12 mouse cellular contexts compared by ENCODE assay signal in the genomic region with DNA sequence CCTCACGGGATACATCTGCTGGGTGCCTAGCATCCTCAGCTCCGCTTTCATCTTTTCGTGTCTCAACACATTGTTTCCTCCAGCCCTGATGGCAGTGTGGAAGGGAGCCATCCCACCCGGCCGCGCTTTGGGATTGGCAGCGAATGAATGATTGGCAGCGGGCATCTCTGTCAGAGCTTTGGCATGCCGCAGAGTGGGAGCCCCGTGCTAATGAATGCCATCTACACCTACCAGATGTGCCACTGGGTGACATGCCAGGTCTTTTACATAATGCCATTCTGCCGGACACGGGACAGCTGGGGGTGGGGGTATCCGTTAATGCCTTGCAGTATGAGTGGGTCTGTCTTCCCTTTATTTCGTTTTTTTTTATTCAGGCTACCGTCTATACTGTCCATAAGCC. TPM values are rescaled to one million over a fixed set of nuclear protein-coding genes. Genes with fewer than 3 reads are reported as not detected.
DNase-seq lines count a peak whose midpoint lies in the region; ATAC-seq and TF ChIP-seq lines count a peak whose summit lies in the region.
"Had no signal": no experiment of that assay in that cellular context is flagged by ENCODE, and none has a peak within 500 bp of the region (broad histone marks: within the 10 kb centered on the region; RNA-seq: fewer than 3 reads in every experiment).

No protein-coding gene starts in this region.

- no peak for DNase-seq in heart, embryonic 10.5 days (ENCODE audit: low spot score)
- DNase-seq in heart, postnatal 4 days: no peak
- DNase-seq in right cerebral cortex, postnatal 10 days (ENCODE audit: low spot score in 2 of 2): peak; percentile 42 to 56
- no peak for DNase-seq in right cerebral cortex, postnatal 14 days
- peak; percentile 74 for DNase-seq in hindbrain, postnatal 0 days (ENCODE audit: low spot score)
- no peak for DNase-seq in T-cell, adult 2 months (ENCODE audit: low spot score)
- DNase-seq in left cerebral cortex, adult 9 months (ENCODE audit: low spot score in 2 of 2): no peak
- DNase-seq: adrenal gland, adult 2 months had no signal

- H3K9ac ChIP-seq in hindbrain, postnatal 0 days (replicated peaks; ENCODE audit: low read length): no peak overlapping the region
- H3K9ac ChIP-seq: liver, embryonic 14.5 days; stomach, embryonic 15.5 days had no signal

- H3K27me3 ChIP-seq in heart, embryonic 10.5 days (ENCODE audit: insufficient read depth, poor library complexity, severe bottlenecking): peaks cover 64% of the 10 kb centered on the region
- H3K27me3 ChIP-seq in hindbrain, postnatal 0 days (ENCODE audit: insufficient read depth, low read length): peaks cover 5% of the 10 kb centered on the region; the same call in 1 of the 2 replicates
- H3K27me3 ChIP-seq: CH12.LX had no signal

- TF ChIP-seq CTCF in hindbrain, postnatal 0 days (IDR thresholded peaks at IDR 0.05; ENCODE audit: low read depth): no peak

- no peaks in the 10 kb centered on the region for H3K36me3 ChIP-seq in heart, embryonic 10.5 days
- no peaks in the 10 kb centered on the region for H3K36me3 ChIP-seq in hindbrain, postnatal 0 days (ENCODE audit: insufficient read depth, low read length)
- H3K36me3 ChIP-seq: stomach, embryonic 15.5 days had no signal

- no peak overlapping the region for H3K27ac ChIP-seq in heart, embryonic 10.5 days
- H3K27ac ChIP-seq in hindbrain, postnatal 0 days: no peak overlapping the region
- H3K27ac ChIP-seq: liver, embryonic 14.5 days; stomach, embryonic 15.5 days had no signal

- peaks cover 19% of the 10 kb centered on the region for H3K4me1 ChIP-seq in heart, embryonic 10.5 days
- 0 out of 2 replicates have a peak, but pooled peaks cover 3% of the 10 kb centered on the region for H3K4me1 ChIP-seq in hindbrain, postnatal 0 days (ENCODE audit: insufficient read depth, low read length)

- H3K9me3 ChIP-seq in heart, embryonic 10.5 days: no peaks in the 10 kb centered on the region
- H3K9me3 ChIP-seq in hindbrain, postnatal 0 days (ENCODE audit: low read length): no peaks in the 10 kb centered on the region
- H3K9me3 ChIP-seq: stomach, embryonic 15.5 days had no signal

- peak overlapping the region; percentile 69 for H3K4me2 ChIP-seq in hindbrain, postnatal 0 days (ENCODE audit: low read depth, low read length)

- ATAC-seq in hindbrain, postnatal 0 days: peak; percentile 36
- no peak for ATAC-seq in erythroblast, adult 5-6 weeks (replicated peaks; ENCODE audit: low FRiP score, poor library complexity, severe bottlenecking)

- WGBS in heart, embryonic 10.5 days: 2% methylated on average over 15 of the region's 15 CpGs
- 3% methylated on average over 15 of the region's 15 CpGs for WGBS in hindbrain, postnatal 0 days

- peak overlapping the region; percentile 69 for H3K4me3 ChIP-seq in heart, embryonic 10.5 days
- H3K4me3 ChIP-seq in hindbrain, postnatal 0 days (ENCODE audit: low read length): no peak overlapping the region

RNA-seq across cellular contexts. Expression of gene Prdm8, which starts 0.9 kb away (rescaled TPM):
- not detected in 2 replicates for polyA plus RNA-seq in heart, embryonic 10.5 days (2016; fragmentation: Nextera tagmentation; extraction: Ambion mirVana)
- total RNA-seq in heart, postnatal 4 days (2021): under 1 TPM; 0.18 to 0.41 TPM
- 38.0 and 38.6 TPM in 2 replicates for total RNA-seq in hindbrain, postnatal 0 days (2014; rRNA removed)
- 2.7 and 3.1 TPM in 2 replicates for polyA plus RNA-seq in hindbrain, postnatal 0 days (2015; fragmentation: Nextera tagmentation; extraction: Ambion mirVana)
- not detected in 2 replicates for total RNA-seq in erythroblast, adult 5-6 weeks (2015; ENCODE audit: low replicate concordance)
- total RNA-seq in erythroblast, adult 5-6 weeks (2017; ENCODE audit: low replicate concordance): not detected in 2 replicates
- polyA plus RNA-seq: liver, embryonic 14.5 days had no signal

Comparison
In these comparisons a context has a peak if more than half of its experiments do, and no peak if none do; other contexts are left out.
1. DNase-seq: peak in right cerebral cortex, postnatal 10 days (2 of 2) and hindbrain, postnatal 0 days (single experiment); none in heart, embryonic 10.5 days (single experiment), heart, postnatal 4 days (single experiment), right cerebral cortex, postnatal 14 days (single experiment), T-cell, adult 2 months (single experiment) and left cerebral cortex, adult 9 months (0 of 2).
2. RNA of gene Prdm8, which starts 0.9 kb away (total RNA-seq): 38.0 to 38.6 TPM in hindbrain, postnatal 0 days; 0.18 to 0.41 TPM in heart, postnatal 4 days and not detected in erythroblast, adult 5-6 weeks; every median in the first group is over 10 times any median in the second.